Mouse (Mus musculus) embryonic fibroblast, embryonic 13.5 days (primary cell): ENCODE results near the gene Rita1. TPM values are rescaled to one million over a fixed set of nuclear protein-coding genes. Genes with fewer than 3 reads are reported as not detected.

Experiments used
- H3K27ac ChIP-seq: 2 replicates; pipeline ENCODE4 v1.5.1; 2012; ENCODE audit warnings: low read length, control low read depth, inconsistent platforms; ENCODE audit not compliant: insufficient read depth
- H3K4me1 ChIP-seq: 2 replicates; pipeline ENCODE4 v1.6.1; 2011; ENCODE audit warnings: low read length; ENCODE audit not compliant: control insufficient read depth, insufficient read depth
- H3K4me3 ChIP-seq: 2 replicates; pipeline ENCODE4 v1.5.1; 2011; ENCODE audit warnings: mild to moderate bottlenecking, control low read depth, low read length; ENCODE audit not compliant: insufficient read depth
- CTCF ChIP-seq: IDR thresholded peaks from 2 replicates; pipeline ENCODE4 v1.5.1; 2011; ENCODE audit warnings: mild to moderate bottlenecking, control low read depth, low read length, moderate library complexity, borderline replicate concordance; ENCODE audit not compliant: insufficient read depth
- POLR2A ChIP-seq: IDR thresholded peaks from 2 replicates; pipeline ENCODE4 v1.6.1; 2011; ENCODE audit warnings: low read depth, mild to moderate bottlenecking, control low read depth, low read length, moderate library complexity
- polyA plus RNA-seq: library from polyadenylated mRNA; stranded (reverse); fragments of >200 nt; gene quantifications from 2 replicates; pipeline ENCODE4 v1.2.4, GENCODE M21; 2011; ENCODE audit warnings: low read depth; ENCODE audit not compliant: missing spikeins, insufficient read length

Rita1 gene
- polyA plus RNA-seq, 1 experiment = 8.8 TPM

- Histone ChIP-seq H3K4me3 (peak overlapping the region; percentile 17; the same call in 1 of the 2 replicates), H3K27ac (peak overlapping the region; percentile 11; the same call in 1 of the 2 replicates), H3K4me1 (no peaks in the 10 kb centered on the region)
- TF ChIP-seq CTCF = no peak
- TF ChIP-seq POLR2A = 0 out of 2 replicates have a peak, but pooled peaks have one; percentile 11
Measured at GRCm38 (mm10) chr5:120605241-120605661, 7.1 kb downstream of the Rita1 start.

- Histone ChIP-seq H3K4me1 (no peaks in the 10 kb centered on the region), H3K27ac (peak overlapping the region; percentile 11; the same call in 1 of the 2 replicates), H3K4me3 (peak overlapping the region; percentile 17; the same call in 1 of the 2 replicates)
- TF ChIP-seq POLR2A (no peak), CTCF (peak; percentile 48; the same call in 1 of the 2 replicates)
Measured at GRCm38 (mm10) chr5:120604839-120605238, 7.5 kb downstream of the Rita1 start.

- TF ChIP-seq POLR2A (no peak), CTCF (no peak)
- Histone ChIP-seq H3K27ac (no peak overlapping the region), H3K4me1 (no peaks in the 10 kb centered on the region), H3K4me3 (no peak overlapping the region)
Measured at GRCm38 (mm10) chr5:120603515-120603914, 8.9 kb downstream of the Rita1 start.

- H3K4me1 ChIP-seq = no peaks in the 10 kb centered on the region
- H3K27ac ChIP-seq = no peak overlapping the region
- TF ChIP-seq CTCF (no peak), POLR2A (no peak)
- no peak overlapping the region for H3K4me3 ChIP-seq
Measured at GRCm38 (mm10) chr5:120602210-120602609, 10.2 kb downstream of the Rita1 start.

GRCm38 (mm10) chr5:120600946-120601668 is 11.3 kb downstream of the Rita1 start:
- no peak overlapping the region for H3K27ac ChIP-seq
- no peak for TF ChIP-seq POLR2A
- peak; percentile 42; the same call in 1 of the 2 replicates for TF ChIP-seq CTCF
- H3K4me3 ChIP-seq = no peak overlapping the region
- H3K4me1 ChIP-seq = no peaks in the 10 kb centered on the region

- H3K4me1 ChIP-seq = no peaks in the 10 kb centered on the region
- no peak for TF ChIP-seq CTCF
- TF ChIP-seq POLR2A = no peak
- H3K4me3 ChIP-seq = no peak overlapping the region
- H3K27ac ChIP-seq = no peak overlapping the region
Measured at GRCm38 (mm10) chr5:120599625-120600024, 12.8 kb downstream of the Rita1 start.

GRCm38 (mm10) chr5:120594485-120594884 is 17.9 kb downstream of the Rita1 start:
- TF ChIP-seq POLR2A = no peak

GRCm38 (mm10) chr5:120592141-120592540 is 20.2 kb downstream of the Rita1 start:
- TF ChIP-seq POLR2A (no peak), CTCF (no peak)
- Histone ChIP-seq H3K4me3 (no peak overlapping the region), H3K27ac (no peak overlapping the region), H3K4me1 (0 out of 2 replicates have a peak, but pooled peaks cover 3% of the 10 kb centered on the region)

More at GRCm38 (mm10) chr5:120594485-120594884, 17.9 kb downstream of the Rita1 start:
- no peak overlapping the region for H3K27ac ChIP-seq
- H3K4me1 ChIP-seq = no peaks in the 10 kb centered on the region
- H3K4me3 ChIP-seq = no peak overlapping the region

- Histone ChIP-seq H3K4me3 (no peak overlapping the region), H3K4me1 (0 out of 2 replicates have a peak, but pooled peaks cover 3% of the 10 kb centered on the region), H3K27ac (no peak overlapping the region)
- peak; percentile 55; the same call in 1 of the 2 replicates for TF ChIP-seq CTCF
- no peak for TF ChIP-seq POLR2A
Measured at GRCm38 (mm10) chr5:120590356-120591010, 21.9 kb downstream of the Rita1 start.

GRCm38 (mm10) chr5:120588569-120589094 is 23.8 kb downstream of the Rita1 start, which contains the start of the genes Tpcn1 and Iqcd:
TSS of gene Tpcn1 (minus strand) at chr5:120588673.
TSS of gene Iqcd (plus strand) at chr5:120589016.
- TF ChIP-seq CTCF (no peak), POLR2A (peak; percentile 98)
- Histone ChIP-seq H3K4me3 (peak within 1 kb of the TSS; percentile 74), H3K27ac (no peak within 1 kb of the TSS), H3K4me1 (0 out of 2 replicates have a peak, but pooled peaks cover 3% of the 10 kb centered on the region)
